Mouse (Mus musculus): Measurements from ENCODE around the gene Ak9. TPM values are rescaled to one million over a fixed set of nuclear protein-coding genes. Genes with fewer than 3 reads are reported as not detected.
A peak's percentile ranks its signal among the peaks of the same experiment; 100 is the strongest.

Gene Ak9
- polyA plus RNA-seq, 1 experiment from 2014 or later, result not detected

- WGBS, result 72% methylated on average over 2 of the region's 2 CpGs
- H3K36me3 ChIP-seq (ENCODE audit: control insufficient read depth, insufficient read depth, low read length), result no peaks in the 10 kb centered on the region
- no peak overlapping the region for H3K27ac ChIP-seq (ENCODE audit: low read length)
Observed at GRCm38 (mm10) chr10:41282086-41282485, 21.7 kb upstream of the Ak9 start.

GRCm38 (mm10) chr10:41287618-41288017 lies 16.2 kb upstream of the Ak9 start:
- Histone ChIP-seq H3K27ac (ENCODE audit: low read length) (no peak overlapping the region), H3K4me2 (ENCODE audit: low read depth, low read length) (no peak overlapping the region), H3K27me3 (ENCODE audit: control insufficient read depth, insufficient read depth, low read length) (no peaks in the 10 kb centered on the region), H3K4me3 (replicated peaks; ENCODE audit: low read length) (no peak overlapping the region), H3K4me1 (ENCODE audit: control insufficient read depth, insufficient read depth, low read length) (0 out of 2 replicates have a peak, but pooled peaks cover 8% of the 10 kb centered on the region), H3K36me3 (ENCODE audit: control insufficient read depth, insufficient read depth, low read length) (no peaks in the 10 kb centered on the region), H3K9ac (ENCODE audit: low read length) (no peak overlapping the region), H3K9me3 (replicated peaks; ENCODE audit: control insufficient read depth, low read length) (no peaks in the 10 kb centered on the region)
- no peak for ATAC-seq (ENCODE audit: insufficient read depth, low FRiP score)
- WGBS, result 66% methylated on average over 3 of the region's 3 CpGs

More at GRCm38 (mm10) chr10:41282086-41282485, 21.7 kb upstream of the Ak9 start:
- H3K4me2 ChIP-seq (ENCODE audit: low read depth, low read length), result no peak overlapping the region
- no peaks in the 10 kb centered on the region for H3K27me3 ChIP-seq (ENCODE audit: control insufficient read depth, insufficient read depth, low read length)
- no peaks in the 10 kb centered on the region for H3K9me3 ChIP-seq (replicated peaks; ENCODE audit: control insufficient read depth, low read length)
- ATAC-seq (ENCODE audit: insufficient read depth, low FRiP score), result no peak
- no peak overlapping the region for H3K4me3 ChIP-seq (replicated peaks; ENCODE audit: low read length)
- H3K4me1 ChIP-seq (ENCODE audit: control insufficient read depth, insufficient read depth, low read length), result no peaks in the 10 kb centered on the region
- H3K9ac ChIP-seq (ENCODE audit: low read length), result no peak overlapping the region

GRCm38 (mm10) chr10:41288074-41288473 lies 15.7 kb upstream of the Ak9 start:
- ATAC-seq (ENCODE audit: insufficient read depth, low FRiP score), result no peak
- 40% methylated on average over 1 of the region's 1 CpGs for WGBS
- no peaks in the 10 kb centered on the region for H3K9me3 ChIP-seq (replicated peaks; ENCODE audit: control insufficient read depth, low read length)
- H3K27ac ChIP-seq (ENCODE audit: low read length), result no peak overlapping the region
- peaks cover 13% of the 10 kb centered on the region for H3K4me1 ChIP-seq (ENCODE audit: control insufficient read depth, insufficient read depth, low read length)
- no peak overlapping the region for H3K4me2 ChIP-seq (ENCODE audit: low read depth, low read length)
- no peak overlapping the region for H3K9ac ChIP-seq (ENCODE audit: low read length)
- no peaks in the 10 kb centered on the region for H3K27me3 ChIP-seq (ENCODE audit: control insufficient read depth, insufficient read depth, low read length)
- no peaks in the 10 kb centered on the region for H3K36me3 ChIP-seq (ENCODE audit: control insufficient read depth, insufficient read depth, low read length)
- no peak overlapping the region for H3K4me3 ChIP-seq (replicated peaks; ENCODE audit: low read length)

- Histone ChIP-seq H3K27ac (ENCODE audit: low read length) (no peak overlapping the region), H3K4me1 (ENCODE audit: control insufficient read depth, insufficient read depth, low read length) (peaks cover 20% of the 10 kb centered on the region), H3K9me3 (replicated peaks; ENCODE audit: control insufficient read depth, low read length) (no peaks in the 10 kb centered on the region), H3K4me2 (ENCODE audit: low read depth, low read length) (no peak overlapping the region), H3K27me3 (ENCODE audit: control insufficient read depth, insufficient read depth, low read length) (no peaks in the 10 kb centered on the region), H3K9ac (ENCODE audit: low read length) (peak overlapping the region; percentile 47; the same call in 1 of the 2 replicates), H3K36me3 (ENCODE audit: control insufficient read depth, insufficient read depth, low read length) (no peaks in the 10 kb centered on the region), H3K4me3 (replicated peaks; ENCODE audit: low read length) (no peak overlapping the region)
- WGBS, result 42% methylated on average over 16 of the region's 16 CpGs
- ATAC-seq (ENCODE audit: insufficient read depth, low FRiP score), result peak; percentile 84; the same call in 1 of the 2 replicates
Observed at GRCm38 (mm10) chr10:41288771-41289415, 14.9 kb upstream of the Ak9 start.

- Histone ChIP-seq H3K9ac (ENCODE audit: low read length) (no peak overlapping the region), H3K4me1 (ENCODE audit: control insufficient read depth, insufficient read depth, low read length) (peaks cover 20% of the 10 kb centered on the region), H3K9me3 (replicated peaks; ENCODE audit: control insufficient read depth, low read length) (no peaks in the 10 kb centered on the region), H3K27ac (ENCODE audit: low read length) (no peak overlapping the region), H3K36me3 (ENCODE audit: control insufficient read depth, insufficient read depth, low read length) (no peaks in the 10 kb centered on the region), H3K4me2 (ENCODE audit: low read depth, low read length) (no peak overlapping the region), H3K27me3 (ENCODE audit: control insufficient read depth, insufficient read depth, low read length) (no peaks in the 10 kb centered on the region), H3K4me3 (replicated peaks; ENCODE audit: low read length) (no peak overlapping the region)
- ATAC-seq (ENCODE audit: insufficient read depth, low FRiP score), result no peak
- WGBS, result 79% methylated on average over 2 of the region's 2 CpGs
Observed at GRCm38 (mm10) chr10:41291021-41291420, 12.8 kb upstream of the Ak9 start.

- Histone ChIP-seq H3K4me3 (replicated peaks; ENCODE audit: low read length) (no peak overlapping the region), H3K27me3 (ENCODE audit: control insufficient read depth, insufficient read depth, low read length) (no peaks in the 10 kb centered on the region), H3K4me2 (ENCODE audit: low read depth, low read length) (peak overlapping the region; percentile 40; the same call in 1 of the 2 replicates), H3K9me3 (replicated peaks; ENCODE audit: control insufficient read depth, low read length) (no peaks in the 10 kb centered on the region), H3K4me1 (ENCODE audit: control insufficient read depth, insufficient read depth, low read length) (peaks cover 20% of the 10 kb centered on the region), H3K27ac (ENCODE audit: low read length) (peak overlapping the region; percentile 2; the same call in 1 of the 2 replicates), H3K36me3 (ENCODE audit: control insufficient read depth, insufficient read depth, low read length) (no peaks in the 10 kb centered on the region), H3K9ac (ENCODE audit: low read length) (0 out of 2 replicates have a peak overlapping the region, but pooled peaks have one; percentile 14)
- 4% methylated on average over 7 of the region's 7 CpGs for WGBS
- peak; percentile 71 for ATAC-seq (ENCODE audit: insufficient read depth, low FRiP score)
Observed at GRCm38 (mm10) chr10:41293019-41293418, 10.8 kb upstream of the Ak9 start.

GRCm38 (mm10) chr10:41294734-41295133 lies 9.0 kb upstream of the Ak9 start:
- WGBS, result 42% methylated on average over 11 of the region's 11 CpGs
- Histone ChIP-seq H3K4me3 (replicated peaks; ENCODE audit: low read length) (no peak overlapping the region), H3K27ac (ENCODE audit: low read length) (no peak overlapping the region)

GRCm38 (mm10) chr10:41295145-41295544 lies 8.6 kb upstream of the Ak9 start:
- 30% methylated on average over 7 of the region's 7 CpGs for WGBS
- no peak for ATAC-seq (ENCODE audit: insufficient read depth, low FRiP score)

More at GRCm38 (mm10) chr10:41294734-41295133, 9.0 kb upstream of the Ak9 start:
- no peaks in the 10 kb centered on the region for H3K36me3 ChIP-seq (ENCODE audit: control insufficient read depth, insufficient read depth, low read length)
- H3K4me1 ChIP-seq (ENCODE audit: control insufficient read depth, insufficient read depth, low read length), result peaks cover 14% of the 10 kb centered on the region
- ATAC-seq (ENCODE audit: insufficient read depth, low FRiP score), result no peak
- H3K27me3 ChIP-seq (ENCODE audit: control insufficient read depth, insufficient read depth, low read length), result no peaks in the 10 kb centered on the region
- no peak overlapping the region for H3K9ac ChIP-seq (ENCODE audit: low read length)
- H3K9me3 ChIP-seq (replicated peaks; ENCODE audit: control insufficient read depth, low read length), result no peaks in the 10 kb centered on the region
- no peak overlapping the region for H3K4me2 ChIP-seq (ENCODE audit: low read depth, low read length)

GRCm38 (mm10) chr10:41300161-41300560 lies 3.6 kb upstream of the Ak9 start:
- Histone ChIP-seq H3K36me3 (ENCODE audit: control insufficient read depth, insufficient read depth, low read length) (no peaks in the 10 kb centered on the region), H3K4me3 (replicated peaks; ENCODE audit: low read length) (no peak overlapping the region), H3K4me1 (ENCODE audit: control insufficient read depth, insufficient read depth, low read length) (peaks cover 8% of the 10 kb centered on the region; the same call in 1 of the 2 replicates), H3K27me3 (ENCODE audit: control insufficient read depth, insufficient read depth, low read length) (no peaks in the 10 kb centered on the region), H3K9me3 (replicated peaks; ENCODE audit: control insufficient read depth, low read length) (no peaks in the 10 kb centered on the region), H3K27ac (ENCODE audit: low read length) (no peak overlapping the region), H3K9ac (ENCODE audit: low read length) (no peak overlapping the region), H3K4me2 (ENCODE audit: low read depth, low read length) (no peak overlapping the region)
- 46% methylated on average over 1 of the region's 1 CpGs for WGBS
- no peak for ATAC-seq (ENCODE audit: insufficient read depth, low FRiP score)

More at GRCm38 (mm10) chr10:41295145-41295544, 8.6 kb upstream of the Ak9 start:
- Histone ChIP-seq H3K4me1 (ENCODE audit: control insufficient read depth, insufficient read depth, low read length) (peaks cover 14% of the 10 kb centered on the region), H3K4me3 (replicated peaks; ENCODE audit: low read length) (no peak overlapping the region), H3K9ac (ENCODE audit: low read length) (no peak overlapping the region), H3K4me2 (ENCODE audit: low read depth, low read length) (no peak overlapping the region), H3K9me3 (replicated peaks; ENCODE audit: control insufficient read depth, low read length) (no peaks in the 10 kb centered on the region), H3K27ac (ENCODE audit: low read length) (no peak overlapping the region), H3K36me3 (ENCODE audit: control insufficient read depth, insufficient read depth, low read length) (no peaks in the 10 kb centered on the region), H3K27me3 (ENCODE audit: control insufficient read depth, insufficient read depth, low read length) (no peaks in the 10 kb centered on the region)
